Mouse (Mus musculus): ENCODE measurements around the gene Slc30a6.

GRCm38 (mm10) chr17:74420656-74421055 lies 25.2 kb downstream of the Slc30a6 start:
- TF ChIP-seq CTCF (IDR thresholded peaks at IDR 0.05; ENCODE audit: low read depth, low read length) (no peak), GATA1 (IDR thresholded peaks at IDR 0.05; ENCODE audit: borderline replicate concordance, low read length) (no peak), TAL1 (conservative IDR thresholded peaks at IDR 0.05; ENCODE audit: low read depth, low read length) (no peak), POLR2AphosphoS5 (IDR thresholded peaks at IDR 0.05; ENCODE audit: insufficient replicate concordance, low read depth, low read length) (no peak)
